Mouse (Mus musculus): ENCODE measurements around the gene Mrpl2. TPM values are rescaled to one million over a fixed set of nuclear protein-coding genes. Genes with fewer than 3 reads are reported as not detected.

Mrpl2 gene
- polyA plus RNA-seq, 1 experiment from 2014 or later = 170 TPM

DNA sequence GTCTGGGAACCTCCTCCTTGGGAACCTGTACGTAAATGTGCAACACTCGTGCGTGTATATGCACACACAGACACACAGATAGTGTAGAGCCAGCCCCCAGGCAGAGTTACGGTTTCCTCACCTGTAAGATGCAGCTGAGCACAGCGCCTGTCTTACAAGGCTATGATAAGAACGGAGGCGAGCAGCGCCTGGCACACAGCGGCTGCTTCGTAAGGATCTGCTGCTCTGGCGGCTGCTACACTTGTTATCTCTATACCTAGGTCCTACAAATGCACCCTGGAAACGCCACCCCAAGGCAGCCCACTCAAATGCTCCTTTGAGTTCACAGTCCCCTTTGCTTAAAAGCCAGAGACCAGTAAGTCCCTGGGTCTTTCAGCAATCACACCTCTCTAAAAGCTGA, 44.6 kb downstream of the Mrpl2 start:
- Histone ChIP-seq H3K4me1 (ENCODE audit: control insufficient read depth, insufficient read depth, low read length) (no peaks in the 10 kb centered on the region), H3K4me2 (ENCODE audit: low read depth, low read length) (no peak overlapping the region), H3K4me3 (ENCODE audit: low read length) (no peak overlapping the region), H3K36me3 (ENCODE audit: control insufficient read depth, insufficient read depth, low read length) (peaks cover 9% of the 10 kb centered on the region; the same call in 1 of the 2 replicates), H3K27me3 (replicated peaks; ENCODE audit: control insufficient read depth, insufficient read depth, low read length) (no peaks in the 10 kb centered on the region), H3K27ac (ENCODE audit: low read length) (no peak overlapping the region), H3K9me3 (ENCODE audit: control insufficient read depth, low read length) (no peaks in the 10 kb centered on the region), H3K9ac (ENCODE audit: low read depth, low read length) (no peak overlapping the region)
- WGBS = 87% methylated on average over 12 of the region's 12 CpGs
- ATAC-seq = no peak

DNA sequence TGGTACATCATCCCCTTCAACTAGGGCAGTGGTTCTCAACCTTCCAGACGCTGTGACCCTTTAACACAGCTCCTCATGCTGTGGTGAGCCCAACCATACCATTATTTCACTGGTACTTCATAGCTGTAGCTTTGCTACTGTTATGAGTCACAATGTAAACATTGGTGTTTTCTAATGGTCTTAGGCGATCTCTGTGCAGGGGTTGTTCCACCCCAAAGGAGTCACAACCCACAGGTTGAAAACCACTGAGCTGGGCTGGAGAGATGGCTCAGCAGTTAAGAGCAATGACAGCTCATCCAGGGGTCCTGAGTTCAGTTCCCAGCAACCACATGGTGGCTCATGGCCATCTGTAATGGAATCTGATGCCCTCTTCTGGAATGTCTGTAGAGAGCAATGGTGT, 45.4 kb downstream of the Mrpl2 start:
- Histone ChIP-seq H3K27ac (ENCODE audit: low read length) (no peak overlapping the region), H3K4me2 (ENCODE audit: low read depth, low read length) (no peak overlapping the region), H3K27me3 (replicated peaks; ENCODE audit: control insufficient read depth, insufficient read depth, low read length) (no peaks in the 10 kb centered on the region), H3K9me3 (ENCODE audit: control insufficient read depth, low read length) (no peaks in the 10 kb centered on the region), H3K4me1 (ENCODE audit: control insufficient read depth, insufficient read depth, low read length) (no peaks in the 10 kb centered on the region), H3K9ac (ENCODE audit: low read depth, low read length) (no peak overlapping the region), H3K4me3 (ENCODE audit: low read length) (no peak overlapping the region), H3K36me3 (ENCODE audit: control insufficient read depth, insufficient read depth, low read length) (peaks cover 4% of the 10 kb centered on the region; the same call in 1 of the 2 replicates)
- 70% methylated on average over 2 of the region's 2 CpGs for WGBS
- ATAC-seq = no peak

DNA sequence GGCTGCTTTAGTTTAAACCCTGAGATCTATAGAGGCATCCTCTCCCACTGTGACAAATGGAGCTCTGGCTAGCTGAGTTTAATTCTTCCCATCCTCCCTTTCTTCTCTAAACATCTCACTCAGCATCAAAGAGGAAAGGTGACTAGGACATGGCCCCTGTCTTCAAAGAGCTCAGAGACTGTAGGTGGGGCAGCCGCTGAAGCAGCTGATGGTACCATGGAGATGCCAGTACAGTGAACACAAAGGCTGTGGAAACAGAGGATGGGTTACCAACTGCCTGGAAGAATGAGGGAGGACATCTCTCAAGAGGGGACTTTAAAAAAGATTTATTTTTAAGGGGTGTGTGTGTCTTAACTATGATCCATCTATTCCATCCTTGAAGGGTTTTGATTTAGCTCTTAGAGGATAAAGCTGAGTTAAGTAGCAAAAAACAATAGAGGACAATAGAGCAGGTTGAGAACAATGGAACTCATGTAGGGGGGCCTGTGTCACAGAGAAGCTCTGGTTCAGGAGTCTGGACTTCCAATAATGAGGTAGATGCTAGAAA, 48.6 kb downstream of the Mrpl2 start:
- Histone ChIP-seq H3K4me3 (ENCODE audit: low read length) (no peak overlapping the region), H3K4me1 (ENCODE audit: control insufficient read depth, insufficient read depth, low read length) (peaks cover 8% of the 10 kb centered on the region), H3K9me3 (ENCODE audit: control insufficient read depth, low read length) (no peaks in the 10 kb centered on the region), H3K27ac (ENCODE audit: low read length) (no peak overlapping the region), H3K27me3 (replicated peaks; ENCODE audit: control insufficient read depth, insufficient read depth, low read length) (no peaks in the 10 kb centered on the region), H3K4me2 (ENCODE audit: low read depth, low read length) (no peak overlapping the region), H3K9ac (ENCODE audit: low read depth, low read length) (no peak overlapping the region), H3K36me3 (ENCODE audit: control insufficient read depth, insufficient read depth, low read length) (no peaks in the 10 kb centered on the region; the same call in 1 of the 2 replicates)
- ATAC-seq = no peak
- WGBS = 72% methylated on average over 1 of the region's 1 CpGs

DNA sequence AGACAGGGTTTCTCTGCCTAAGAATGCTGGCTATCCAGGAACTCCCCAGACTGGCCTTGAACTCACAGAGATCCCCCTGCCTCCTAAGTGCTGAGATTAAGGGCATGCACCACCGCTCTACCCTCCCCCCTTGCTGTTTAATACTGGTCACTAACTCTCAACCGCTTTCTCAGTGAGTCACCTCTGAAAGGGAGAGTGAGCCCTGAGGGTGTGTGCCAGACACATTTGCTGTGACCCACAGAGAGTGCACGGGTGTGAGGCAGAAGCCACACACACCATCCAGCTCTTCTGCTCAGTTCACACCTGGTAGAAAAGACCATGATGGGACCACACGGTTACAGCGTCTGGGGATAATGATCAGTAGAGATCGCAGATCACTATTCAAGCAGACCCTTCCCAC, 52.5 kb downstream of the Mrpl2 start:
- no peak overlapping the region for H3K4me3 ChIP-seq (ENCODE audit: low read length)
- H3K27ac ChIP-seq (ENCODE audit: low read length) = no peak overlapping the region
- H3K4me2 ChIP-seq (ENCODE audit: low read depth, low read length) = no peak overlapping the region
- H3K27me3 ChIP-seq (replicated peaks; ENCODE audit: control insufficient read depth, insufficient read depth, low read length) = no peaks in the 10 kb centered on the region
- peaks cover 22% of the 10 kb centered on the region for H3K4me1 ChIP-seq (ENCODE audit: control insufficient read depth, insufficient read depth, low read length)
- peak; percentile 29; the same call in 1 of the 2 replicates for ATAC-seq
- 0 out of 2 replicates have a peak, but pooled peaks cover 2% of the 10 kb centered on the region for H3K36me3 ChIP-seq (ENCODE audit: control insufficient read depth, insufficient read depth, low read length)
- WGBS = 87% methylated on average over 6 of the region's 6 CpGs
- H3K9me3 ChIP-seq (ENCODE audit: control insufficient read depth, low read length) = no peaks in the 10 kb centered on the region
- no peak overlapping the region for H3K9ac ChIP-seq (ENCODE audit: low read depth, low read length)

DNA sequence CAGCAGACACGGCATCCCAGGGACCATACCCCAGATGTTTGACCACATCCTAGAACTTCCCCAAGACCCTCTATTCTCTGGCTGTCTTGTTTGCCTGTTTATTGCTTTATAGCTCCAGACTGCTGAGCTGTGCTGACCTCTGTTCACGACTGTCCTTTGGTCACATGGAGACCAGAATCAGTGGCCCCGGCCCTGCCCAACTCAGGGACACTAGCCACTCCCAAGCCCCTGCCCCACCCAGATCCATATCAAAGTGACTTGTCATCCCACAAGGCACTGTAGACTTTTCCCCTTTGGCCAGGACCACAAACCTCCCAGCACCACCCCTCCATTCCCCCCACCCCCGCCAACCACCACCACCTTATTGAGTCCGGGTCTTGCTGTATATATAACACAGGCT, 53.2 kb downstream of the Mrpl2 start:
- no peaks in the 10 kb centered on the region for H3K9me3 ChIP-seq (ENCODE audit: control insufficient read depth, low read length)
- no peak overlapping the region for H3K4me3 ChIP-seq (ENCODE audit: low read length)
- H3K4me1 ChIP-seq (ENCODE audit: control insufficient read depth, insufficient read depth, low read length) = peaks cover 27% of the 10 kb centered on the region
- 0 out of 2 replicates have a peak, but pooled peaks cover 2% of the 10 kb centered on the region for H3K36me3 ChIP-seq (ENCODE audit: control insufficient read depth, insufficient read depth, low read length)
- WGBS = 55% methylated on average over 5 of the region's 5 CpGs
- H3K27ac ChIP-seq (ENCODE audit: low read length) = no peak overlapping the region
- no peak overlapping the region for H3K9ac ChIP-seq (ENCODE audit: low read depth, low read length)
- H3K4me2 ChIP-seq (ENCODE audit: low read depth, low read length) = no peak overlapping the region
- peak; percentile 54 for ATAC-seq
- no peaks in the 10 kb centered on the region for H3K27me3 ChIP-seq (replicated peaks; ENCODE audit: control insufficient read depth, insufficient read depth, low read length)

Other genes starting within 250 kb of the Mrpl2 start
- 0.16 and 0.35 TPM in 2 replicates for gene Crip3, start 217.3 kb upstream of the Mrpl2 start, polyA plus RNA-seq (2015; fragmentation: Nextera tagmentation; extraction: Ambion mirVana)
- gene Slc22a7, start 207.8 kb upstream of the Mrpl2 start, polyA plus RNA-seq (2015; fragmentation: Nextera tagmentation; extraction: Ambion mirVana) = not detected in 2 replicates
- gene Ttbk1, start 158.6 kb upstream of the Mrpl2 start, polyA plus RNA-seq (2015; fragmentation: Nextera tagmentation; extraction: Ambion mirVana) = 0.15 and 0.16 TPM in 2 replicates
- 40.4 and 45.1 TPM in 2 replicates for gene Dnph1, start 149.5 kb upstream of the Mrpl2 start, polyA plus RNA-seq (2015; fragmentation: Nextera tagmentation; extraction: Ambion mirVana)
- gene Cul9, start 99.8 kb upstream of the Mrpl2 start, polyA plus RNA-seq (2015; fragmentation: Nextera tagmentation; extraction: Ambion mirVana) = 2.8 and 3.0 TPM in 2 replicates
- 4.9 and 5.9 TPM in 2 replicates for gene Srf, start 90.1 kb upstream of the Mrpl2 start, polyA plus RNA-seq (2015; fragmentation: Nextera tagmentation; extraction: Ambion mirVana)
- gene Ptk7, start 16.7 kb upstream of the Mrpl2 start, polyA plus RNA-seq (2015; fragmentation: Nextera tagmentation; extraction: Ambion mirVana) = 53.2 and 54.4 TPM in 2 replicates
- 93.7 and 104 TPM in 2 replicates for gene Klc4, start 207 bp upstream of the Mrpl2 start, polyA plus RNA-seq (2015; fragmentation: Nextera tagmentation; extraction: Ambion mirVana)
- gene Cul7, start 4.1 kb downstream of the Mrpl2 start, polyA plus RNA-seq (2015; fragmentation: Nextera tagmentation; extraction: Ambion mirVana) = 42.4 and 43.1 TPM in 2 replicates
- gene Rrp36, start 28.1 kb downstream of the Mrpl2 start, polyA plus RNA-seq (2015; fragmentation: Nextera tagmentation; extraction: Ambion mirVana) = 64.8 and 67.4 TPM in 2 replicates
- gene Mea1, start 32.6 kb downstream of the Mrpl2 start, polyA plus RNA-seq (2015; fragmentation: Nextera tagmentation; extraction: Ambion mirVana) = 164 and 169 TPM in 2 replicates
- gene Klhdc3, start 34.7 kb downstream of the Mrpl2 start, polyA plus RNA-seq (2015; fragmentation: Nextera tagmentation; extraction: Ambion mirVana) = 107 and 111 TPM in 2 replicates
- 69.7 and 73.4 TPM in 2 replicates for gene Ppp2r5d, start 58.9 kb downstream of the Mrpl2 start, polyA plus RNA-seq (2015; fragmentation: Nextera tagmentation; extraction: Ambion mirVana)
- 17.1 and 20.8 TPM in 2 replicates for gene Pex6, start 65.2 kb downstream of the Mrpl2 start, polyA plus RNA-seq (2015; fragmentation: Nextera tagmentation; extraction: Ambion mirVana)
- 8.2 and 10.0 TPM in 2 replicates for gene Gnmt, start 82.9 kb downstream of the Mrpl2 start, polyA plus RNA-seq (2015; fragmentation: Nextera tagmentation; extraction: Ambion mirVana)
- gene Cnpy3, start 106.0 kb downstream of the Mrpl2 start, polyA plus RNA-seq (2015; fragmentation: Nextera tagmentation; extraction: Ambion mirVana) = 73.9 and 75.6 TPM in 2 replicates
- 0.34 and 0.37 TPM in 2 replicates for gene Ptcra, start 117.5 kb downstream of the Mrpl2 start, polyA plus RNA-seq (2015; fragmentation: Nextera tagmentation; extraction: Ambion mirVana)
- gene 2310039H08Rik, start 126.4 kb downstream of the Mrpl2 start, polyA plus RNA-seq (2015; fragmentation: Nextera tagmentation; extraction: Ambion mirVana) = 102 and 104 TPM in 2 replicates
- gene Rpl7l1, start 136.4 kb downstream of the Mrpl2 start, polyA plus RNA-seq (2015; fragmentation: Nextera tagmentation; extraction: Ambion mirVana) = 142 and 153 TPM in 2 replicates
- gene Bicral, start 212.3 kb downstream of the Mrpl2 start, polyA plus RNA-seq (2015; fragmentation: Nextera tagmentation; extraction: Ambion mirVana) = 3.0 TPM in 2 replicates
- gene Tbcc, start 244.5 kb downstream of the Mrpl2 start, polyA plus RNA-seq (2015; fragmentation: Nextera tagmentation; extraction: Ambion mirVana) = 31.8 and 35.8 TPM in 2 replicates